Mouse (Mus musculus) kidney, postnatal 4 days (tissue): ENCODE measurements around the gene Dab2ip.

Experiments used
- DNase-seq, 2 experiments: peaks; one replicate each; pipeline ENCODE4 v3.0.0; 2021; ENCODE audit warnings: mixed read lengths in 2 of 2

Dab2ip gene

DNA sequence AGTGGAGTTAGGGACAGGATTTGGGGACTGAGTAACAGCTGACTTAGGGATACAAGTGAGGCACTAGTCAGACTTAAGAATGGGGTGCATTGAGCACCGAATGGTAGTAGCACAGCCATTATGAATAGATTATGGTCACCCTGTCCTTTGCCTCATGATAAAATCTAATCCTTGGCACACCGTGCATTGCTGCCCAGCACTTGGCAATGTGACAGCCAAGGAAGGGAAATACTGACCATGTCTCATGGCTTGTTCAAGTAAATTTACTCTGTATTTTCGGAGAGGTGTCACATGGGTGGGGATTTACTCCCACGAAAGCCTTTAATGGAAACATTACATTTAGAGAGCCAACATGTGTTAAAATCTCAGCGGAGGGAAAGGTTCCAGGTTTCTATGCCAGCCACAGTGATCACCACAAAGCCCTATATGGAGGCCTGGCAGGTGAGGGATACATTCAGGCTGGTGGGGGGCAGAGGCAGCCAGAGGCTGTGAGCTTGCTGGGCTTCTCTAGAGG is 129.5 kb downstream of the Dab2ip start:
- no peak for DNase-seq

DNA sequence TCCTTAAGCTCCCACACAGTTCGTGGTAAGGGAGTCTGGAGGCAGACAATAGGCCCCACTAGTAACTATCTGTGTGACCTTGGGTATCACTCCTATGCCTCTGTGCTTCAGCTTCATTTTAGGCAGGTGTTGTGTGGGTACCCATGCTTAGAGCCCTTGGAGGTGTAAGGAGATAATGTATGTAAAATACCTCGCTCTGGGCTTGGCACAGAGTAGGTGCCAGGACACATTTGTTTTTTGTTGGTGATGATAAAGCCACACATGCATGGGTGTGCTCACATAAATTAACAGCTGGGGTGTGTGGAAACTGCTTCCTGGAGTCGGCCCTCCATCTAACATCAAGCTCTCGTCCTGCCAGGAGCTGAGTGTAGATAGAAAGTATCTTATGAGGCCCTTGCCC is 130.1 kb downstream of the Dab2ip start:
- no peak for DNase-seq

DNA sequence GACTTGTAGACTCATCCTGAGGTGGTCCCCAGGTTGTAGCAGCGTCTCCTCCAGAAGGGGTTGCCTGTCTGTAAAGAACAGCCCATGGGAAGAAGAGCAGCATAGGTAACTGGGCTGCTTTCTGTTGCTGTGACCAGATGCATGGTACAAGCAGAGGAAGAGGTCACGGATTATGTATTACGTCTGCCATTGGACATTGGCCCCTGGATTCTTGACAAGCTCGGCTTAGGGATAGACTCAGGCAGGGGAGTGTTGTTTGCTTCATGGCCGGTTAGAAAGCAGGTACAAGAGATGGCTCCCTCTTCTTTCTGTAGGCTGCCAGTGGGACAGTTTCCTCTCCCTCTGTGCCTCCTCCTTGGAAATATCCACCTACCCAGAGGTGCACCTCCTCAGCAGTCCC is 130.5 kb downstream of the Dab2ip start:
- DNase-seq: no peak

DNA sequence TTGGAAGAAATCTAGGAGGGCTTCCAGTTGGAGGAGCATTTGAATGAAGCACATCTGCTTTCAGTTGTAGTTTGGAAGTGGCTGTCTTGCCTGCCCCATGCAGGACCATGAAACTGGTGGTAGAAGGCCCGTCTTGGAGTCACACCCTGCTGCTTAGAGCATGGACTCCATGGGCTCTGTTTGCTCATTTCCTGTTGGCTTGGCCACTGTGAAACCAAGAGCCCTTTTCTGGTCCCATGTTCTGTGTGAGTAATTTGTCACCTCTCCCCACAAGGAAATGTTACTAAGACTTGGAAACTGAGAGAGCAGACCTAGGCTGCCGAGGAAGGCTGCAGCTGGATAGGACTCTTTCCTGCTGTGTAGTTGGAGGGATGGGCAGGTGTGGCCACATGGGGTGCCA is 131.8 kb downstream of the Dab2ip start:
- no peak for DNase-seq

DNA sequence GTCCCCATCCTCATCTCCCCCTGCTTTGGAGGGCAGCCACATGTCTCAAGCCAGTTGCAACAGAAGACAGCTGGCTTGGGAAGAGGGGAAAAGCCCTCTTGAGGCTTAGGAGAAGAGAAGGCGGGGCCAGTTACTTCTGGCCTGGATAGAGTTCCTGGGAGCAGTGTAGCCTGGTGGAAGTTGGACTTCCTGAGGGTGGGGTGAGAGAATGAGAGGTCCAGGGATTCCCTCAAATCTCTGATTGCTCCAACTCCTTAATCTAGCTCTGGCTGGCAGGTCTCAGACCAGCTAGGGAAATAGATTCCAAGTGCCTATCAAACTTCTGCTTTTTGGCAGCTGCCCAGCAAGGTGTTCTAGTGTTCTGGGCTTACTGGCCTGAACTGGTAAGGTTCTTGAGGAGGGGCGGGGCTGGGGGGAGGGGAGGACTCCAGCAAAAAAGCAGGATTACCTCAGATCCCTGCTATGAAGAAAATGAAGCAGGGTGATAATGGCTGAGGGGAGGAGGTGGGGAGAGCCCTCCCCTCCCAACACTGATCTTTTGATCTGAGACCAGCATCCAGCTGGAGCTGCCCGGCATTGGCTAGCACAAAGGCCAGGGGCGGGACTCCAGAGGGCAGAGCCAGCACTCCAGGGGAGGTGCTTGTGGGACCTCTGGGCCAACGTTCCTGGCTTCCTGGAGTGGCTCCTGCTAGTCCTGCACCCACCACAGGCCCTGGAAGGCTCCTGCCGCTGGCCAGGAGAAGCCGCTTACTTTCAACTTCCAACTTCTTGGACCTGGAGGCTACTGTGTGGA is 133.4 kb downstream of the Dab2ip start:
- peak; percentile 81 to 90 for DNase-seq

DNA sequence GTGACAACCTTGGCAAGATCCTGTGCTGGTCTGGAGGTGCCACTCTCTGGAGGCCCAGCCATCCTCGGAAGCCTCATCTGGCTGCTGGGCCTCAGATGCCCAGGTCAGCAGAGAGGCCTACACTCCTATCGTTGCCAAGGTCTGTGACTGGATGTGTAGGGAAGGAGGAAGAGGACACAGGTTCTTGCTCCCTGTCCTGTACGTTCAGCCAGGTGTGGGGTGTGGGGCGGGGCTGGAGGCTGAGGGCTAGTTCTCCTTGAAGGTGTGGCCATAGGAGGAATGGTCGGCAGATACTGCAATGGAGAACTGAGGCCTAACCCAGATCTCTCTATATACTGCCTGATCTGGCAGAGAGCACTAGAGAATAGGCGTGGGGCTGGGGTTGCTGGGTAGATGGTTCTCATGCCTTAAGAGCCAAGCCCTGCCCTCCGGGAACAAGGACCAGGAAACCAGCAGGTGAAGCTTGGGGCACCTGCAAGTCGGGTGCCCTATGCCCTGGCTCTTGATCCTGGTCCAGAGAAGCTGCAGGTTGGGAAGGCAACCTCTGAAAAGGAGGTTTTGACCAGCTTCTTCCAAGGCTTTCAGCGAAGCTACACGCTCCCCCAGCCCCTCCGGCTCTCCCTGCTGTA is 134.3 kb downstream of the Dab2ip start:
- peak in 1 of 2 experiments; percentile 40 for DNase-seq

DNA sequence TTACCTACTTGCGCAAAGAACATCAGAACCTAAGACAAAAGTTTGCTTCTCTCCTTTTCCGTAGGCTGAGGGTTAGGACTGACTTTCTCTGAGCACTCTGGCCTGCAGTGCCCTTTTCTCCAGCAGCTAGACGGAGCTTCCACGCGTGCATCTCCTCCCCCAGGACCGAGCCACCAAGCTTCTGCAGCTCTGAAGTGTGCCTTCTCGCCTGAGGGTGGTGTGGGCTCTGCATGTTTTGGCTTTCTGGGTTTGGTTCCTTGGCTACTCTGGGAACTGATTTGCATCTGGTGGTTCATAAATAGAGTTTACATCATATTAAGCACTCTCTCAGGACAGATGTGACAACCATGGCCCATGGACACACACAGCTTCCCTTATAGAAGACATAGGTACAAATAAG is 135.0 kb downstream of the Dab2ip start:
- no peak for DNase-seq

DNA sequence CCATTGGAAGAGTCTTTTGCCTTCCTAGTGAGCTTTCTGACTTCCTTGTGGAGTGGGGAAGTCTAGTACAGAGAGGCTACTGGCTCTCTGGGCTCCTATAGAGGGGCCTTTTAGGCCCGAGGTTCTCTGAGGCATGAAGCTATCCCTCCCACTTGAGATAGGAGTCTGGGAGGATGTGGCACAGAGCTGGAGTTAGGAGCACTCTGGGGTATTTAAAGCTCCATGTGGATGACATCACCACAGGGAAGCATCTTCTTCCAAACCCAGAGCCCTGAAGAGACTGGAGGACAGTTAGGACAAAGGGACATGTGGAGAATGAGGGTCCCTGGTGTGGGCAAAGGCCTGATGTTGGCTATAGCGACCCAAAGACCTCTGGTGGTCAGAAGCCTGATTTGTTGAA is 136.0 kb downstream of the Dab2ip start:
- DNase-seq: no peak

DNA sequence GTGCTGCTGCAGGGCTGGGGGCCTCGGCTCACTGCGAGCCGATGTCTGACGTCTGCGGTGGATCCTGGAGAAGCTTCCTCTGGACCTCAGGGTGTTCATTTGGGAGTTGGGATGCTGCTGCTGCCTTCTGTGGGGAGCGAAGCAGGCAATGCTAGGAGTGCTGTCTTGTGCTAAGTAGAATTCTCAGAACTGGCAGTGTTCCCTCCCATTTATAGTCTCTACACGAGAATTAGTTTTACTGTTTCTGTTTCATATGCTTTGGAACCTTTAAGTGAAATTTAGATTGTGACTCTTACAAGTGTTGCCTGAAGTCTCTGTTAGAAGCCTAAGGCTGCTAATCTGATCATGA is 138.1 kb downstream of the Dab2ip start:
- no peak for DNase-seq

DNA sequence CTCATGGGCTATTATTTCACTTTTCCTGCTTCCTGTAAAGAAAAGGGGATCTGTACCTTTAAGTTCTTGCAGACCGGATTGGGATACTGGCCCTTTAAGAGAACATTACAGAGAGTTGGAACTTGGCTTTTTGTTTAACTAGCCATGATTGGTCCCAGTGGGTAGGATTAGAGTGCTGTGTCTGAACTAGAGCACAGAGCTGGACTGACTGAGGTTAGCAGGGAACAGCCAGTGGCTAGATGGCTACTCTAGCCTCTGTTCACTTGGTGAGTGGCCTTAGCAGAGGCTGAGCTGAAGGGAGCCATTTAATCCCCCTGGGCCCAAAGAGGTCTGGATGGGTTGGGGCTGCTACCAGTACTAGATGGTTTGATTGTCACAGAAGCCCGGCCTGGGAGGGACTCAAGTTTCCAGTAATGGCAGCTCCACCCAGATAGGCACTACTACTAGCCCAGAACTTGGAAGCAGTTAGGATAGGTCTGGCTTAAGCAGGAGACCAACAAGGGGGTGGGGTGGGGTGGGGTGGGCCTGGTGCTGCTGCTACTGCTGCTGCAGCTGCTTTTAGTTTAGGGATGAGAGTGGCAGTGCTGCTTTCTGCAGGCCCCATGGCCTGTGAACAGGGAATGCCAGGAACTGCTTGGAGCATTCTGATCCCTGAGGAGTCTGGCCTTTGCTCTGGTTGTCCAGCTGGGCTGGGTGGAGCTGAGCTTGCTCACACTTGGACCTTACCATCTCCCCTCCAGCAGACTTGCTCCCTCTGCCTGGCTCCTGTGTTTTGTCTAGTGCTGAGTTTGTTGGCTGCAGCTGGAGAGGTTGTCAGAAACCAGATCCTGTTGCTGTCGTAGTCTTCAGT is 138.7 kb downstream of the Dab2ip start:
- DNase-seq: peak; percentile 51 to 66

DNA sequence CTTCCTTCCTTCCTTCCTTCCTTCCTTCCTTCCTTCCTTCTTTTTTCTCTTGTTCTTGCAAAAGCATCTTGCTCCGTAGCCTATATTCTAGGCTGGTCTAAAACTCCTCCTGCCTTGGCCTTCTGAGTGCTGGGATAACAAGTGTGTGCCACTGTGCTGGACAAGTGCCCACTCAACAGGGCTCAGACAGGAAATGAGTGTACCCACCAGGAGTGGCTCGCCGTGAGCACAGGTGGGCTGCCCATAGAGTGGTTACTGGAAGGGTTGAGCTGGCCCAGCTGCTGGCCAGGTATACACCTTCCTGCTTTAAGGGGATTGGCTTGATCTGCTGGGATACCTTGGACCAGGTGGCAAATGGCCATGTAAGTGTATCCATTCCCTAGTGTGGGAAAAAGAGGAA is 139.7 kb downstream of the Dab2ip start:
- DNase-seq: no peak

DNA sequence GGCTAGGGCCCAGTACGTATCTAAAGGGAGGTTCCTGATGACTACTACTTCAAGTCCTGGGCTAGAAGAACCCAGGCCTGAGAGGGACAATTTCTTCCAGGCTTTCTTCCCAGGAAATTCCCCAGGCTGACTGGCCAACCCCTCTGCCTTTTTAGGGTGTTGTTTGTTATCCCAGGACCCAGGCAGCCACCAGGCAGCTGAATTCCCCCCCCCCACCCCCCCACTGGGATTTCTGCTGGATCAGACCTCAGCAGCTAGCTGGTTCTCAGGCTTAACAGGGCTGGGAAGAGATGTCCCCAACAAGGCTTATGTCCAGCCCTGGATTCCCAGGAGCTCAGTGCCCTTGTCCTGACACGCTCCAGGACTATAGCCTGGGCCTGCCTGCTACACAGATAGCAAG is 142.9 kb downstream of the Dab2ip start:
- no peak for DNase-seq

DNA sequence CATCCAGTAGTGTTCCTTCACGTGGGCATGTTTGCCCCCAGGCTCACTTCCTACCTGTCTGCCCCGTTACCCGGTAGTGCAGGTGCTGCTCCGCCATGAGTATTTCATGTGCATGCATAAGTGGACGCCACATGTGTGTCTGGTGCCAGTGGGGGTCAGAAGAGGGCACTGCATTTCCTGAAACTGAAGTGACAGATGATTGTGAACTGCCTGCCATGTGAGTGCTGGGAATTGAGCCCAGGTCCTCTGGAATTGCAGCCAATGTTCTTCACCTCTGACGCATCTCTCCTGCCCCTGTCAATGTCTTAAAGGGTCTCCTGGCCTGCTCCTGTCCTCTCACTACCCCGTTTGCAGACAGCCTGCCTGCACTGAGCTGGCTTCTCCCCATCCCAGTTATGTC is 143.9 kb downstream of the Dab2ip start:
- no peak for DNase-seq

DNA sequence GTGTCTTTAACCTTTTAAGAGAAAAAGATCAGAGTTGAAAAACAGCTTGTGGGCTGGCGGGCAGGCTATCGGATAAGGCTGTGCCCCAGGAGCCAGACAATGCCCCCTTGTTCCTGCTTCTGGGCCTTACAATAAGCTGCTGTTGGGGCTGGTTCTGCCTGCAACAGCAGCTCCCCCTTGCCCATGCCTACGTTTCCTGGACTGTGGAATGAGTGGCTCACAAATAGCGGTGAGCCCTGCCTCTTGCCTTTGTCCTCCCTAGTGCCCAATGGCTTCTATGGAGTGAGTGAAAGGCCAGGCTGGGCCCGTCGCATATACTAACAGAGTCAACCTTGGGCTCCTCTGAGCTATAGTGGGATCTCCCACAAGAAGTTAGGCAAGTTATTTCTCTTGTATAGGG is 144.5 kb downstream of the Dab2ip start:
- DNase-seq: no peak

DNA sequence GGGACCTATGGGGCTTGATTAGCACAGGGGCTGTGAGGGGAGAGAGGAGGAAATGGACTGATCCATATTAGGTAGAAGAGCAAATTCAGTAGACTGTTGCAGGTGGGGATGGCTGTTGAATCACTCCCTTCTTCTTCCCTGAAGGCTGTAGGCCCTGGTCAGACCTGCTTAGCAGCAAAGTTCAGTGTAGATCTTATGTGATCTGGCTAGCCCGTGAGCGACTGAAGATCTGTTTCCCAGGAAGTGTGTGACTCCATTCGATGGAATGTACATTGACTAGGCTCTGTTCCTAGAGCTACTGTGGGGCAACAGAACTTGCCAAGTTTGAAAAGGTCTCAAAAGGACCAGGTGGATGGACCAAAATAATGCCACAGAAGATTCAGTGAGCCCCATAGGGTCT is 145.2 kb downstream of the Dab2ip start:
- DNase-seq: no peak

DNA sequence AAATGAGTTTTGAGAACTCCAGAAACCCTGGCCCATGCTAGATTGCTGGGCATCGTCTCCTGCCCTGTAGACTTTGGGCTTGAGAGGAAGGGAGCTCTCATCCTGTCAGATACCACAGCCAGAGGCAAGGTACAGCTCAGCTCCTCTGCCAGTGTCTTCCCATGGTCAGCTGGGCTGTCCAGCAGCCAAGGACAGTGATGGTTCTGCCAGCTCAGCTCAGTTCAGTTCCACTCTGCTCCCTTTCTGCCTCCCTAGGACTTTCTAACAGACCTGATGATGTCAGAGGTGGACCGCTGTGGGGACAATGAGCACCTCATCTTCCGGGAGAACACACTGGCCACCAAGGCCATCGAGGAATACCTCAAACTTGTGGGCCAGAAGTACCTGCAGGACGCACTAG is 154.5 kb downstream of the Dab2ip start:
- no peak for DNase-seq

DNA sequence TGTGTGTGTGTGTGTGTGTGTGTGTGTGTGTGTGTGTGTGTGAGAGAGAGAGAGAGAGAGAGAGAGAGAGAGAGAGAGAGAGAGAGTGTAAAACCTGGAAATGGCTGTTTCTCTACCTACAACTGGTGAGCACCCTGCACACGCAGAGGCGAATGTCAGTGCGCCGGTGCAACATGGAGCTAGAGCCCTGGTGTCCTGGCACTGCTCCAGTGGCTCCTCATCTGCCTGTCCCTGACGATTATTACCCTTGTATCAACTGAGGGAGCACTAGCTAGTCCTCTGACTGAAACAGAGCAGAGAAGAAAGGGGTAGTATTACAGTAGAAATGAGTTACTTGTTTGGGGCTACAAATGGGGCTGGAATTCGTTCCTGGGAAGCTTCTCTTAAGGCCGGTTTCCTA is 155.4 kb downstream of the Dab2ip start:
- DNase-seq: no peak

DNA sequence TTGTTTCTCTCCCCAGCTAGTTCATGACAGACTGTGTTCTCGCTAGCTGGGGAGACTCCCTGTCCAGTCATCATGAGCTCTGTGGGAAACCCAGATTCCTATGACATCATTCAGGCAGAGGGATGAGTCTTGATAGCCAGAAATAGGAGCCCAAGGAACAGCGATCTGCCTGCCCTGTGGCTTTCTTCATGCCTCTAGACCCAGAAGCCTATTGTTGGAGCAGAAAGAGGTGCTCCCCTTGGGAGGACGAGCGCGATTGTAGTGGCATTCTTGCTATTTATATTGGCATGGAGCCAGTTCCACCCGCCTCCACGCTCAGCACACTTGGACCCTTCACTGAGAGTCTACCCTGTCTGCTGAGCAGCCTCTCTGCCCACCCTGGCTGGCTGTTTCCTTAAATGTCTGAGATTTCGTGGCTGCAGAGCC is 156.7 kb downstream of the Dab2ip start:
- DNase-seq: no peak

DNA sequence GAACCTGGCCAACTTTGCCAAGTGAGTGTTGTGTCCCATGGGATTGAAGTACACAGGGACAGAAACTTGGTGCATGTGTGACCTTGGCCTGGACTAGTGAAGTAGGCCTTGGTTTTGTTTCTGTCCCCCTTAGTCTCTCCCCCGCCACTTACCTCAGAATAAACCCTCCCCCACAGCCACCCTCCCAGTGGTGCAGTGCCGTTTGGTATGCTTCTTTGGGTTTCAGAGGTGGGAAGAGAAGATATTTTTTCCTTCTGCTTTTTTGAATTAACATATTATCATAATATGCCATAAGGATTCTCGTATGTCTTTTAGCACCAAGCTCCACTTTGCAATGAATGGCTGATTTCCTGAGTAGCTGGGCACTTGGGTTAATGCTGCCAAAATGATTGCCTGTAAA is 157.4 kb downstream of the Dab2ip start:
- DNase-seq: no peak

DNA sequence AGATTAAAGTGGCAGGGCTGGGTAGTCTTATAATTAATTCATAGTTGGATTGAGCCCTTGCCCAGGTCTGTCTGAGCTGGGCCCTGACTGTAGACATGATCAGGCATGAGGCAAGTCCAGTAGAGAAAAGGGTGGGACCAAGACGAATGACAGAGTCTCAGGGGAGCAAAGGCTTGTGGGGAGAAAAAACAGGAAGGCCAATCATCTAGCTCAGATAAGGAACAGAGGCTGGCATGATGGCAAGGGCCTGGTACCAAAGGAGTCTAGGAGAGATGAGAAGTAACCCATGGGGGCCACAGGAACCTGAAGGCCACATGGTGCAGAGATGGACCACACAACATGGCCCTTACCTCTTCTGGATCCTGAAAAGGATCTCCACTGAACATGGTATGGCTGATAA is 158.1 kb downstream of the Dab2ip start:
- no peak for DNase-seq

DNA sequence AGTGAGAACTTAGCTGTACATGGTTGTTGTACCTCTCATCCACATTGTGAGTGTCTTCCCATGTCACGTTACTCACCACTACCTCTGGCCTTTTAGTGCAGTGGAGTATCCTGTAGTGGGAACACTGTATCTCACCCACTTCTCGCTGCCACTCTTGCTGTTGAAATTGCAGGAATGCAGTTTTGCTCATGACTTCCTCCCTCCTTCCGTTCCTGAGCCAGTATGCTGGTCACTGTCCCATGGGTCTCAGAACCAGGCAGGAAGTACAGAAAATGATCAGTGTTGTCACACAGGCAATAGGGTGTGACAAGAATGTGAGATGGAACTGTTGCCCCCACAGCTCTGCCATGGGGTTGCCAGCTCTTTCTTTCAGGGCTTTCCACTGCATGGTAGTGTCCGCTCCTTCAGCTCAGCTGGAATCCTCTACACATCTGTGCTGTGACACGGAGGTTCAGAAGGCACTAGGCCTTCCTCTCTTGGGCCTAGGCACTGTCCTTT is 160.0 kb downstream of the Dab2ip start:
- no peak for DNase-seq

DNA sequence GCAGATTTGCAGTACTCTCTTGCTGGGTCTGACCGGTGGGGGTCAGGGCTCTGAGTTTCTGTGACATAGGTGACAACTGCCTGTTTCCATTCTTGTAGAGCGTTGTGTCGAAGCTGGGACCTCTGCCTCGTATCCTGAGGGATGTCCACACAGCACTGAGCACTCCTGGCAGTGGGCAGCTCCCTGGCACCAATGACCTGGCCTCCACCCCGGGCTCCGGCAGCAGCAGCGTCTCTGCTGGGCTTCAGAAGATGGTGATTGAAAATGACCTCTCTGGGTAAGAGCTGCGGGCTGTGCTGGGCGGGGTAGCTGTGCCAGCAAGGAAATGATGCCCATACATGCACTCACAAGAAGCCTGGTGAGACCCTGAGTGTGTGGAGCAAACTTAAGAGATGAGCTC is 160.6 kb downstream of the Dab2ip start:
- no peak for DNase-seq

DNA sequence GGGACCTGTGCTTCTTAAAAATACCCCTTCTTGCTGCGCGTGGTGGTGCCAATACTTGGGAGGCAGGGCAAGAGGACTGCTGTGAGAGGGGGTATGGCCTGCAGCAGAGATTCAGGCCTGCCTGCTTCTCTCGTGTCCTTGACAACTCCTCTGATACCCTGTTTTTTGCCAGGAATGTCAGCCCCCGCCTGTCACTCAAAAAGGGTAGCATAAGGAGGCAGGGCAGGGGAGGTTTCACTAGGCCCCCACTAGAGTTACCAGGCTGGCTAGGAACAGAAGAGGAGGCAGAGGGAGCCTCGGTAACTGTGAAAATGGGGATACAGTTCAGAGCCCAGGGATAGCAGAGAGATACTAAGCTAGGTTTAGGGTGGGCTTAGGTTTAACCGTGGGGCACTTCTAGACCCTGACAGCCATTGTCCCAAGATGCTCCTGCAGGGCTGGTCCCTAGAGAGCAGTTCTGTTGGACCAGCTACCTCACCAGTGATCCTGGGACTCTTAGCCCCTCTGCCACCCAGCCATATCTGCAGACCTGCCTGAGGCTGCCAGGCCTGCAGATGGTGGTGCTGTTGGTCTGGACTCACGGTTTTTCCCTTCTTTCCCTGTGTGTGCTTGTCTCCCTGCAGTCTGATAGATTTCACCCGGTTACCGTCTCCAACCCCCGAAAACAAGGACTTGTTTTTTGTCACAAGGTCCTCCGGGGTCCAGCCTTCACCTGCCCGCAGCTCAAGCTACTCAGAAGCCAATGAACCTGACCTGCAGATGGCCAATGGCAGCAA is 161.4 kb downstream of the Dab2ip start:
- DNase-seq: no peak
